Mouse (Mus musculus): ENCODE measurements around the gene Slfn4. TPM values are rescaled to one million over a fixed set of nuclear protein-coding genes. Genes with fewer than 3 reads are reported as not detected.
"Not testable (repeated sequence)": the region's sequence is repeated elsewhere in the genome, so short reads cannot be mapped to it uniquely, and the experiment has no call there.

Slfn4 gene
- polyA plus RNA-seq (2012; ENCODE audit: insufficient read depth, insufficient read length, low replicate concordance, missing spikeins): not detected in 2 replicates

GRCm38 (mm10) chr11:83174948-83175539 is at the start of gene Slfn4:
TSS of gene Slfn4 (plus strand) at chr11:83175186.
- TF ChIP-seq POLR2A (IDR thresholded peaks at IDR 0.05; ENCODE audit: insufficient read depth, low read depth, low read length): no peak
- no peak for TF ChIP-seq CTCF (IDR thresholded peaks at IDR 0.05; ENCODE audit: insufficient read depth, low read depth, low read length)
- 85% methylated on average over 12 of the region's 12 CpGs for WGBS
- H3K4me3 ChIP-seq (ENCODE audit: insufficient read depth, low read depth, low read length): no peak within 1 kb of the TSS
- no peaks in the 10 kb centered on the region for H3K4me1 ChIP-seq (ENCODE audit: control insufficient read depth, insufficient read depth, low read length)
- no peak within 1 kb of the TSS for H3K27ac ChIP-seq (ENCODE audit: insufficient read depth, low read depth, low read length)

- not testable (repeated sequence) for H3K4me1 ChIP-seq (ENCODE audit: control insufficient read depth, insufficient read depth, low read length); H3K27ac ChIP-seq (ENCODE audit: insufficient read depth, low read depth, low read length); H3K4me3 ChIP-seq (ENCODE audit: insufficient read depth, low read depth, low read length)
- 100% methylated on average over 1 of the region's 1 CpGs for WGBS
These were observed 49.4 kb upstream of the Slfn4 start for GRCm38 (mm10) chr11:83125633-83126032.

GRCm38 (mm10) chr11:83137253-83137652 is 37.7 kb upstream of the Slfn4 start:
- H3K4me3 ChIP-seq (ENCODE audit: insufficient read depth, low read depth, low read length); H3K4me1 ChIP-seq (ENCODE audit: control insufficient read depth, insufficient read depth, low read length); H3K27ac ChIP-seq (ENCODE audit: insufficient read depth, low read depth, low read length): not testable (repeated sequence)
- WGBS: 100% methylated on average over 1 of the region's 2 CpGs

GRCm38 (mm10) chr11:83148939-83149338 is 26.0 kb upstream of the Slfn4 start:
- no CpG with 5 or more reads among the region's 1 CpGs for WGBS
- not testable (repeated sequence) for H3K27ac ChIP-seq (ENCODE audit: insufficient read depth, low read depth, low read length); H3K4me3 ChIP-seq (ENCODE audit: insufficient read depth, low read depth, low read length); H3K4me1 ChIP-seq (ENCODE audit: control insufficient read depth, insufficient read depth, low read length)

GRCm38 (mm10) chr11:83191134-83191893 is 16.3 kb downstream of the Slfn4 start, which contains the start of gene Slfn3:
TSS of gene Slfn3 (plus strand) at chr11:83191330.
- Histone ChIP-seq H3K4me1 (ENCODE audit: control insufficient read depth, insufficient read depth, low read length) (no peaks in the 10 kb centered on the region), H3K27ac (ENCODE audit: insufficient read depth, low read depth, low read length) (no peak within 1 kb of the TSS), H3K4me3 (ENCODE audit: insufficient read depth, low read depth, low read length) (no peak within 1 kb of the TSS; the same call in 1 of the 2 replicates)
- 68% methylated on average over 12 of the region's 12 CpGs for WGBS
- TF ChIP-seq POLR2A (IDR thresholded peaks at IDR 0.05; ENCODE audit: insufficient read depth, low read depth, low read length): no peak
- TF ChIP-seq CTCF (IDR thresholded peaks at IDR 0.05; ENCODE audit: insufficient read depth, low read depth, low read length): no peak

GRCm38 (mm10) chr11:83192001-83192400 is 17.0 kb downstream of the Slfn4 start:
- WGBS: 49% methylated on average over 3 of the region's 3 CpGs
- no peaks in the 10 kb centered on the region for H3K4me1 ChIP-seq (ENCODE audit: control insufficient read depth, insufficient read depth, low read length)
- TF ChIP-seq CTCF (IDR thresholded peaks at IDR 0.05; ENCODE audit: insufficient read depth, low read depth, low read length): no peak
- no peak for TF ChIP-seq POLR2A (IDR thresholded peaks at IDR 0.05; ENCODE audit: insufficient read depth, low read depth, low read length)
- no peak overlapping the region for H3K4me3 ChIP-seq (ENCODE audit: insufficient read depth, low read depth, low read length)
- H3K27ac ChIP-seq (ENCODE audit: insufficient read depth, low read depth, low read length): no peak overlapping the region

- Histone ChIP-seq H3K27ac (ENCODE audit: insufficient read depth, low read depth, low read length) (no peak overlapping the region), H3K4me3 (ENCODE audit: insufficient read depth, low read depth, low read length) (no peak overlapping the region), H3K4me1 (ENCODE audit: control insufficient read depth, insufficient read depth, low read length) (no peaks in the 10 kb centered on the region)
- TF ChIP-seq CTCF (IDR thresholded peaks at IDR 0.05; ENCODE audit: insufficient read depth, low read depth, low read length) (no peak), POLR2A (IDR thresholded peaks at IDR 0.05; ENCODE audit: insufficient read depth, low read depth, low read length) (no peak)
These were observed 30.0 kb downstream of the Slfn4 start for GRCm38 (mm10) chr11:83205002-83205401.

- H3K4me1 ChIP-seq (ENCODE audit: control insufficient read depth, insufficient read depth, low read length): no peaks in the 10 kb centered on the region
- TF ChIP-seq POLR2A (IDR thresholded peaks at IDR 0.05; ENCODE audit: insufficient read depth, low read depth, low read length): no peak
- no peak for TF ChIP-seq CTCF (IDR thresholded peaks at IDR 0.05; ENCODE audit: insufficient read depth, low read depth, low read length)
- no peak overlapping the region for H3K27ac ChIP-seq (ENCODE audit: insufficient read depth, low read depth, low read length)
- no peak overlapping the region for H3K4me3 ChIP-seq (ENCODE audit: insufficient read depth, low read depth, low read length)
- 81% methylated on average over 1 of the region's 1 CpGs for WGBS
These were observed 41.1 kb downstream of the Slfn4 start for GRCm38 (mm10) chr11:83216119-83216518.

GRCm38 (mm10) chr11:83221328-83221877 is 46.4 kb downstream of the Slfn4 start:
- no peak for TF ChIP-seq POLR2A (IDR thresholded peaks at IDR 0.05; ENCODE audit: insufficient read depth, low read depth, low read length)
- TF ChIP-seq CTCF (IDR thresholded peaks at IDR 0.05; ENCODE audit: insufficient read depth, low read depth, low read length): no peak
- WGBS: 78% methylated on average over 1 of the region's 1 CpGs
- no peaks in the 10 kb centered on the region for H3K4me1 ChIP-seq (ENCODE audit: control insufficient read depth, insufficient read depth, low read length)
- no peak overlapping the region for H3K4me3 ChIP-seq (ENCODE audit: insufficient read depth, low read depth, low read length)
- no peak overlapping the region for H3K27ac ChIP-seq (ENCODE audit: insufficient read depth, low read depth, low read length)

Data from olfactory bulb, adult 2 months (tissue).